ENCODE assay signal across 11 mouse cellular contexts in the genomic region with DNA sequence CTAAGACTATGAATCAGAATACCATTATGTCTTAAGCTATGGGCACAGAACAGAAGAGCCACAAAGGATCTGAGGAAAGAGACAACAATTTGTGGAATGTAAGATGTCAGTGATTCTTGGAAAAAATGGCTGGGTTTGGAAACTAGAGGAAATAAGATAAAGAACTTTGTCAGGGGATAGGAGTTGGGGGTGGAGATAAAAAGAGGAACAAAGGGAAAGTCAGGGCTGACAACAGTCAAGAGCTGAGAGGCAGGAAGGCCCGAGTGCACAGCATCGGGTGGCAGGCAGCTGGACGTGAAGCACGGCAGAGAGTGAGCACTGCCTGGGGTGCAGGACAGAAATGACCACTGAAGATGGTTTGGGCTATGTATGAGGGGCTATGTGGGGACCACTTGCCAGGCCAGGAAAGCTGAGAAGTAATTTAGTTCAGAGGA. TPM values are rescaled to one million over a fixed set of nuclear protein-coding genes. Genes with fewer than 3 reads are reported as not detected.
DNase-seq lines count a peak whose midpoint lies in the region; ATAC-seq and TF ChIP-seq lines count a peak whose summit lies in the region.
"Had no signal": no experiment of that assay in that cellular context is flagged by ENCODE, and none has a peak within 500 bp of the region (broad histone marks: within the 10 kb centered on the region; RNA-seq: fewer than 3 reads in every experiment).

No protein-coding gene starts in this region.

- ATAC-seq in liver, embryonic 13.5 days (ENCODE audit: low read depth), result no peak
- ATAC-seq in midbrain, embryonic 13.5 days, result no peak
- ATAC-seq: hindbrain, postnatal 0 days had no signal

- no peak for TF ChIP-seq CTCF in testis, adult 2 months (IDR thresholded peaks at IDR 0.05; ENCODE audit: control insufficient read depth, insufficient read depth, insufficient replicate concordance, low read depth, low read length)

- no peaks in the 10 kb centered on the region for H3K27me3 ChIP-seq in testis, adult 2 months (ENCODE audit: control insufficient read depth, insufficient read depth, low read length)
- H3K27me3 ChIP-seq in liver, embryonic 13.5 days, result no peaks in the 10 kb centered on the region
- no peaks in the 10 kb centered on the region for H3K27me3 ChIP-seq in midbrain, embryonic 13.5 days
- H3K27me3 ChIP-seq: neural tube, embryonic 12.5 days had no signal

- no peaks in the 10 kb centered on the region for H3K36me3 ChIP-seq in testis, adult 2 months (ENCODE audit: control insufficient read depth, insufficient read depth, low read length)
- H3K36me3 ChIP-seq in liver, embryonic 13.5 days, result peaks cover 37% of the 10 kb centered on the region
- H3K36me3 ChIP-seq in midbrain, embryonic 13.5 days, result peaks cover 69% of the 10 kb centered on the region

- intact Hi-C loops in left cerebral cortex, postnatal 4 days (cut with DNase I), result no loop called here

- peak overlapping the region; percentile 17; the same call in 1 of the 2 replicates for H3K27ac ChIP-seq in testis, adult 2 months (ENCODE audit: control insufficient read depth, insufficient read depth, low read depth, low read length)
- peak overlapping the region; percentile 96 for H3K27ac ChIP-seq in liver, embryonic 13.5 days
- H3K27ac ChIP-seq in midbrain, embryonic 13.5 days, result no peak overlapping the region
- H3K27ac ChIP-seq: hindbrain, postnatal 0 days; neural tube, embryonic 12.5 days had no signal

- TF ChIP-seq POLR2A in testis, adult 2 months (IDR thresholded peaks at IDR 0.05; ENCODE audit: control insufficient read depth, low read depth, low read length), result no peak

- WGBS in liver, embryonic 13.5 days (ENCODE audit: insufficient replicate concordance), result 9% methylated on average over 4 of the region's 4 CpGs
- WGBS in midbrain, embryonic 13.5 days, result 25% methylated on average over 4 of the region's 4 CpGs

- H3K4me1 ChIP-seq in testis, adult 2 months (ENCODE audit: control insufficient read depth, insufficient read depth, low read length), result no peaks in the 10 kb centered on the region
- peaks cover 37% of the 10 kb centered on the region for H3K4me1 ChIP-seq in liver, embryonic 13.5 days (replicated peaks)
- no peaks in the 10 kb centered on the region for H3K4me1 ChIP-seq in midbrain, embryonic 13.5 days (replicated peaks)
- H3K4me1 ChIP-seq: neural tube, embryonic 12.5 days had no signal

- peak overlapping the region; percentile 35 for H3K4me2 ChIP-seq in liver, embryonic 13.5 days
- H3K4me2 ChIP-seq in midbrain, embryonic 13.5 days (replicated peaks), result no peak overlapping the region
- H3K4me2 ChIP-seq: neural tube, embryonic 12.5 days had no signal

- DNase-seq in testis, postnatal 14 days (ENCODE audit: low spot score), result no peak
- DNase-seq in c-Kit-positive CD71-positive TER-119-negative erythroid progenitor cells, embryonic 14.5 days (ENCODE audit: low read depth), result peak; percentile 27
- DNase-seq in liver, embryonic 13.5 days, result no peak
- no peak for DNase-seq in left cerebral cortex, postnatal 4 days
- no peak for DNase-seq in frontal cortex, adult 2 months (ENCODE audit: extremely low spot score in 1 of 2, low spot score in 1 of 2)
- DNase-seq: kidney, postnatal 4 days; right cerebral cortex, postnatal 14 days had no signal

- H3K4me3 ChIP-seq in testis, adult 2 months (ENCODE audit: control insufficient read depth, low read depth, low read length), result no peak overlapping the region
- no peak overlapping the region for H3K4me3 ChIP-seq in liver, embryonic 13.5 days (replicated peaks)
- H3K4me3 ChIP-seq in midbrain, embryonic 13.5 days (replicated peaks), result no peak overlapping the region
- H3K4me3 ChIP-seq: neural tube, embryonic 12.5 days had no signal

- H3K9me3 ChIP-seq in liver, embryonic 13.5 days (replicated peaks), result no peaks in the 10 kb centered on the region
- H3K9me3 ChIP-seq in midbrain, embryonic 13.5 days, result no peaks in the 10 kb centered on the region
- H3K9me3 ChIP-seq: neural tube, embryonic 12.5 days had no signal

- H3K9ac ChIP-seq in liver, embryonic 13.5 days, result peak overlapping the region; percentile 74
- no peak overlapping the region for H3K9ac ChIP-seq in midbrain, embryonic 13.5 days (replicated peaks)
- H3K9ac ChIP-seq: neural tube, embryonic 12.5 days had no signal

RNA-seq across cellular contexts. Expression of gene Usp40, which starts 48.3 kb away (rescaled TPM):
- polyA plus RNA-seq in testis, adult 2 months (2012; rRNA removed), result 6.4 and 7.6 TPM in 2 replicates
- polyA plus RNA-seq in liver, embryonic 13.5 days (2015; fragmentation: Nextera tagmentation; extraction: Ambion mirVana), result 7.5 and 9.2 TPM in 2 replicates
- total RNA-seq in left cerebral cortex, postnatal 4 days (2021), result 10 to 100 TPM; 27.9 to 29.8 TPM
- polyA plus RNA-seq in frontal cortex, adult 2 months (2012; rRNA removed), result 17.9 and 19.4 TPM in 2 replicates
- polyA plus RNA-seq in midbrain, embryonic 13.5 days (2015; fragmentation: Nextera tagmentation; extraction: Ambion mirVana), result 27.3 and 28.4 TPM in 2 replicates
